Mouse (Mus musculus): ENCODE data around the gene Gpi1. TPM values are rescaled to one million over a fixed set of nuclear protein-coding genes. Genes with fewer than 3 reads are reported as not detected.

The Gpi1 gene
- total RNA-seq, 1 experiment: 227 TPM

DNA sequence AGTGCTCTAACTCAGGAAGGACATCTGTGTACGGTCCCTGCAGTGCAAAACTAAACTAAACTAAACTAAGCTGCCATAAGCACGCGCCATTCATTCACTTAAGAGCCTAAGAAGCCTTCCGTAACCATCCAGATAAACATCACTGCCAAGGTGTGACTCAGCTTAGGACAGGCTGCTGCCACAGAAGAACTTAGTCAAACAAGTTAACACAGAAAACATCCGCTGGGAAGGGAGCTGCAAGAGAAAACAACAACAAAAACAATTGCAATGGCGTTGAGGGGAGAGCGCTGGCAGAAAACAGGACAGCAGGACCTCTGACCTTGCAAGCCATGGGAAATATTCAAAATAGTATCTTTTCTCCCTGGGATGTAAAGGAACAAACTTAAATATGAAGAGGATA lies 65.5 kb downstream of the Gpi1 start:
- Histone ChIP-seq H3K4me1 (ENCODE audit: control insufficient read depth in 2 of 2, insufficient read depth in 2 of 2, low read length in 2 of 2, poor library complexity in 1 of 2) (peaks cover 5 to 6% of the 10 kb centered on the region in 2 experiments; a peak in 1 of 4 replicates), H3K36me3 (ENCODE audit: control insufficient read depth, insufficient read depth, low read length, poor library complexity, severe bottlenecking) (peaks cover 48% of the 10 kb centered on the region), H3K27ac (ENCODE audit: insufficient read depth, low read depth, low read length, poor library complexity, severe bottlenecking) (peak overlapping the region; percentile 20; the same call in 1 of the 2 replicates), H3K9me3 (ENCODE audit: control insufficient read depth, insufficient read depth, low read depth, low read length) (no peaks in the 10 kb centered on the region), H3K4me3 (ENCODE audit: insufficient read depth in 1 of 2, low read depth in 1 of 2, low read length in 2 of 2, poor library complexity in 1 of 2, severe bottlenecking in 1 of 2) (no peak overlapping the region), H3K9ac (ENCODE audit: insufficient read depth, low read depth, low read length, poor library complexity, severe bottlenecking) (no peak overlapping the region)
- TF ChIP-seq ZC3H11A (IDR thresholded peaks at IDR 0.05; ENCODE audit: borderline replicate concordance, low read depth, low read length): no peak
- no peak for TF ChIP-seq ZNF384 (IDR thresholded peaks at IDR 0.05; ENCODE audit: low read depth, low read length)
- no peak for TF ChIP-seq MAFK (IDR thresholded peaks at IDR 0.05; ENCODE audit: insufficient read depth, low read depth, low read length)
- TF ChIP-seq HCFC1 (IDR thresholded peaks at IDR 0.05; ENCODE audit: borderline replicate concordance, insufficient read depth, low read length): no peak
- no peak for TF ChIP-seq CHD2 (IDR thresholded peaks at IDR 0.05; ENCODE audit: low read depth, low read length)
- in situ Hi-C loops (cut with MboI; ENCODE audit: low sequenced_read_pairs in 2 of 2, unreplicated experiment in 2 of 2): no loop called here
- no peak for DNase-seq (ENCODE audit: low read depth, low spot score)

DNA sequence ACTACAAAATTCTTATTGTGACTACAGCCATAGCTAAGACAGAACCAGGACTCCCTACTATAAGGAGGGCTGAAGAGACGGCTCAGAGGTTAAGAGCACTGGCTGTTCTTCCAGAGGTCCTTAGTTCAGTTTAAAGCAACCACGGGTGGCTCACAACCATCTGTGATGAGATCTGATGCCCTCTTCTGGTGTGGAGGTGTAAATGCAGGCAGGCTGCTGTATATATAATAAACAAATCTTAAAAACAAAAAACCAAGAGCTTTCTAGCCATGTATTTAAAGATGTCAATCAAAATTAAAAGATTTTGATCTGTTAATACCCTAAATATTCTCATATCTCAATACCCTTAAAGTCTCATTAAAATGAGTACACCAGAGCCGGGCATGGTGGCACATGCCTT lies 71.0 kb downstream of the Gpi1 start:
- peaks cover 80% of the 10 kb centered on the region for H3K36me3 ChIP-seq (ENCODE audit: control insufficient read depth, insufficient read depth, low read length, poor library complexity, severe bottlenecking)

DNA sequence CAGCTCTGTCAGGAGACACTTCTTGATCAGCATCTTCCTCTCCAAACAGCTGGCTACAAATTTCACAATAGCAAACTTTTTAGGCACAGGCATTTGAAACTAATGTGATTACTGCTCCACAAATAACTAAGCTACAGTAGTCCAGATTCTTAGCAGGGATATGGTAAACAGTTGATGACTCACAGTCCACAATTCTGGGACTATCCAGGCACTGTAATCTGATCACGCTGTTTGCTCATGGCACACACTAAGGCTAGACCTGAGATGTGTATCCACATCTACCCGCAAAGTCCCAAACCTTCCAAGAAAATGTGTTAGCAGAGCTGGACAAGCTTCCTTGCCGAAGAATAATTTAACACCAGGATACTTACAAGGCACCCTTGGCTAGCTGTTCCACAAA lies 72.1 kb downstream of the Gpi1 start:
- Histone ChIP-seq H3K4me3 (ENCODE audit: insufficient read depth in 1 of 2, low read depth in 1 of 2, low read length in 2 of 2, poor library complexity in 1 of 2, severe bottlenecking in 1 of 2) (no peak overlapping the region), H3K9me3 (ENCODE audit: control insufficient read depth, insufficient read depth, low read depth, low read length) (no peaks in the 10 kb centered on the region), H3K36me3 (ENCODE audit: control insufficient read depth, insufficient read depth, low read length, poor library complexity, severe bottlenecking) (peaks cover 80% of the 10 kb centered on the region), H3K4me1 (ENCODE audit: control insufficient read depth in 2 of 2, insufficient read depth in 2 of 2, low read length in 2 of 2, poor library complexity in 1 of 2) (no peaks in the 10 kb centered on the region), H3K27ac (ENCODE audit: insufficient read depth, low read depth, low read length, poor library complexity, severe bottlenecking) (no peak overlapping the region; the same call in 1 of the 2 replicates), H3K9ac (ENCODE audit: insufficient read depth, low read depth, low read length, poor library complexity, severe bottlenecking) (no peak overlapping the region)
- no peak for TF ChIP-seq ZC3H11A (IDR thresholded peaks at IDR 0.05; ENCODE audit: borderline replicate concordance, low read depth, low read length)
- TF ChIP-seq ZNF384 (IDR thresholded peaks at IDR 0.05; ENCODE audit: low read depth, low read length): no peak
- TF ChIP-seq HCFC1 (IDR thresholded peaks at IDR 0.05; ENCODE audit: borderline replicate concordance, insufficient read depth, low read length): no peak
- no peak for TF ChIP-seq MAFK (IDR thresholded peaks at IDR 0.05; ENCODE audit: insufficient read depth, low read depth, low read length)
- TF ChIP-seq CHD2 (IDR thresholded peaks at IDR 0.05; ENCODE audit: low read depth, low read length): no peak
- no peak for DNase-seq (ENCODE audit: low read depth, low spot score)
- in situ Hi-C loops (cut with MboI; ENCODE audit: low sequenced_read_pairs in 2 of 2, unreplicated experiment in 2 of 2): loop anchor here (5.0 to 10.0 kb wide), 2 partner anchors 54 to 57 kb away; no protein-coding TSS in a partner anchor

More for the DNA sequence above, 71.0 kb downstream of the Gpi1 start:
- Histone ChIP-seq H3K9ac (ENCODE audit: insufficient read depth, low read depth, low read length, poor library complexity, severe bottlenecking) (no peak overlapping the region), H3K4me3 (ENCODE audit: insufficient read depth in 1 of 2, low read depth in 1 of 2, low read length in 2 of 2, poor library complexity in 1 of 2, severe bottlenecking in 1 of 2) (no peak overlapping the region), H3K27ac (ENCODE audit: insufficient read depth, low read depth, low read length, poor library complexity, severe bottlenecking) (no peak overlapping the region), H3K4me1 (ENCODE audit: control insufficient read depth in 2 of 2, insufficient read depth in 2 of 2, low read length in 2 of 2, poor library complexity in 1 of 2) (peaks cover 0 to 2% of the 10 kb centered on the region in 2 experiments; a peak in 1 of 4 replicates), H3K9me3 (ENCODE audit: control insufficient read depth, insufficient read depth, low read depth, low read length) (no peaks in the 10 kb centered on the region)
- no peak for DNase-seq (ENCODE audit: low read depth, low spot score)
- in situ Hi-C loops (cut with MboI; ENCODE audit: low sequenced_read_pairs in 2 of 2, unreplicated experiment in 2 of 2): loop anchor here (5.0 to 10.0 kb wide), 2 partner anchors 53 to 56 kb away; no protein-coding TSS in a partner anchor
- TF ChIP-seq HCFC1 (IDR thresholded peaks at IDR 0.05; ENCODE audit: borderline replicate concordance, insufficient read depth, low read length) (no peak), ZNF384 (IDR thresholded peaks at IDR 0.05; ENCODE audit: low read depth, low read length) (no peak), CHD2 (IDR thresholded peaks at IDR 0.05; ENCODE audit: low read depth, low read length) (no peak), ZC3H11A (IDR thresholded peaks at IDR 0.05; ENCODE audit: borderline replicate concordance, low read depth, low read length) (no peak), MAFK (IDR thresholded peaks at IDR 0.05; ENCODE audit: insufficient read depth, low read depth, low read length) (no peak)

Other genes starting within 250 kb of the Gpi1 start
- gene Scgb2b27, start 216.4 kb downstream of the Gpi1 start, total RNA-seq (2012; rRNA removed): not detected in 2 replicates
- gene Scgb1b27, start 208.9 kb downstream of the Gpi1 start, total RNA-seq (2012; rRNA removed): not detected in 2 replicates
- not detected in 2 replicates for gene Scgb1b30, start 134.9 kb downstream of the Gpi1 start, total RNA-seq (2012; rRNA removed)
- 68.6 and 96.7 TPM in 2 replicates for gene Wtip, start 97.1 kb downstream of the Gpi1 start, total RNA-seq (2012; rRNA removed)
- gene Uba2, start 60.7 kb downstream of the Gpi1 start, total RNA-seq (2012; rRNA removed): 298 and 351 TPM in 2 replicates
- gene Pdcd2l, start 33.7 kb downstream of the Gpi1 start, total RNA-seq (2012; rRNA removed): 57.7 and 69.2 TPM in 2 replicates
- gene Gm6096, start 20.7 kb upstream of the Gpi1 start, total RNA-seq (2012; rRNA removed): not detected in 2 replicates
- 29.0 and 33.6 TPM in 2 replicates for gene 4931406P16Rik, start 83.2 kb upstream of the Gpi1 start, total RNA-seq (2012; rRNA removed)
- 69.3 and 72.7 TPM in 2 replicates for gene Lsm14a, start 163.0 kb upstream of the Gpi1 start, total RNA-seq (2012; rRNA removed)